Mouse (Mus musculus) liver, embryonic 15.5 days (tissue): ENCODE results near the gene Cmtr2. TPM values are rescaled to one million over a fixed set of nuclear protein-coding genes. Genes with fewer than 3 reads are reported as not detected.

Experiments used
- ATAC-seq: fragments of 200-750 bp; cut with Nextera tagmentation; 2 replicates; pipeline ENCODE4 v1.8.0; 2017; ENCODE audit warnings: moderate number of reproducible peaks, mild to moderate bottlenecking, moderate library complexity; ENCODE audit not compliant: insufficient read depth
- H3K27ac ChIP-seq: fragments of 300-500 bp; sonication (generic); replicated peaks from 2 replicates; pipeline ENCODE4 v1.5.1; 2015; ENCODE audit warnings: mild to moderate bottlenecking, inconsistent platforms
- H3K27me3 ChIP-seq: fragments of 300-500 bp; sonication (generic); 2 replicates; pipeline ENCODE4 v1.6.1; 2015; ENCODE audit warnings: mild to moderate bottlenecking, inconsistent platforms
- H3K36me3 ChIP-seq: fragments of 300-500 bp; sonication (generic); replicated peaks from 2 replicates; pipeline ENCODE4 v1.6.1; 2015; ENCODE audit warnings: moderate library complexity, mild to moderate bottlenecking, inconsistent platforms
- H3K4me1 ChIP-seq: fragments of 300-500 bp; sonication (generic); replicated peaks from 2 replicates; pipeline ENCODE4 v1.6.1; 2015; ENCODE audit warnings: inconsistent platforms
- H3K4me2 ChIP-seq: fragments of 300-500 bp; sonication (generic); 2 replicates; pipeline ENCODE4 v1.6.1; 2015; ENCODE audit warnings: moderate library complexity, mild to moderate bottlenecking, inconsistent platforms
- H3K4me3 ChIP-seq: fragments of 300-500 bp; sonication (generic); replicated peaks from 2 replicates; pipeline ENCODE4 v1.5.1; 2015; ENCODE audit warnings: mild to moderate bottlenecking, inconsistent platforms
- H3K9ac ChIP-seq: fragments of 300-500 bp; sonication (generic); 2 replicates; pipeline ENCODE4 v1.6.1; 2015; ENCODE audit warnings: moderate library complexity, mild to moderate bottlenecking, inconsistent platforms
- H3K9me3 ChIP-seq: fragments of 300-500 bp; sonication (generic); replicated peaks from 2 replicates; pipeline ENCODE4 v1.6.1; 2016; ENCODE audit warnings: inconsistent platforms
- WGBS: fragments of 180-500 bp; shearing (Covaris S2); methylation state at CpG from one replicate; pipeline ENCODE4 v1.1.7; 2015; ENCODE audit warnings: mixed read lengths; ENCODE audit not compliant: insufficient replicate concordance; 5-methylcytosine and 5-hydroxymethylcytosine counted together
- polyA plus RNA-seq: library from polyadenylated mRNA; unstranded; fragments of >200 nt; fragmentation: Nextera tagmentation; extraction: Ambion mirVana; gene quantifications from 2 replicates; pipeline ENCODE4 v1.2.1, GENCODE M21; 2015

Gene Cmtr2
- 2.9 TPM in 2 replicates for polyA plus RNA-seq

DNA sequence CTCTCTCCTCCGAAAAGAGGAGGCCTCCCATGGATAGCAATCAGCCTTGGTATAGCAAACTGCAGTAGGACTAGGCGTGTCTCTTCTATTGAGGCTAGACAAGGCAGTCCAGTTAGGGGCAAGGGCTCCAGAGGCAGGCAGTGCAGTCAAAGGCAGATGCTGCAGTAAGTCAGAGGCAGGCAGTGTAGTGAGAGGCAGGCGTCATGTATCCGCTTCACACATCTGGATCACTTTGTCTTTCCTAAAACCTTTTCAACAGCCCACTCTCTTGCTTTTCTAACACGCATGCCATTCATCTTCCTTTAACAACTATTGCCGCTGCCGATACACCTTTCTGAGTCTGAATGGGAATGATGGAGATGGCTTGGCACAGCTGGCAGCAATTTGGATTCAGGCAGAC, at the start of gene Cmtr2:
TSS of gene Cmtr2 (plus strand) at position 301 of the 400 bp plus-strand sequence.
- peaks cover 22% of the 10 kb centered on the region for H3K4me1 ChIP-seq
- H3K9me3 ChIP-seq = no peaks in the 10 kb centered on the region
- peaks cover 1% of the 10 kb centered on the region; the same call in 1 of the 2 replicates for H3K36me3 ChIP-seq
- ATAC-seq = no peak
- H3K9ac ChIP-seq = no peak within 1 kb of the TSS
- H3K27me3 ChIP-seq = no peaks in the 10 kb centered on the region
- no peak within 1 kb of the TSS for H3K4me2 ChIP-seq
- no peak within 1 kb of the TSS for H3K4me3 ChIP-seq
- WGBS = 63% methylated on average over 7 of the region's 7 CpGs
- no peak within 1 kb of the TSS for H3K27ac ChIP-seq

DNA sequence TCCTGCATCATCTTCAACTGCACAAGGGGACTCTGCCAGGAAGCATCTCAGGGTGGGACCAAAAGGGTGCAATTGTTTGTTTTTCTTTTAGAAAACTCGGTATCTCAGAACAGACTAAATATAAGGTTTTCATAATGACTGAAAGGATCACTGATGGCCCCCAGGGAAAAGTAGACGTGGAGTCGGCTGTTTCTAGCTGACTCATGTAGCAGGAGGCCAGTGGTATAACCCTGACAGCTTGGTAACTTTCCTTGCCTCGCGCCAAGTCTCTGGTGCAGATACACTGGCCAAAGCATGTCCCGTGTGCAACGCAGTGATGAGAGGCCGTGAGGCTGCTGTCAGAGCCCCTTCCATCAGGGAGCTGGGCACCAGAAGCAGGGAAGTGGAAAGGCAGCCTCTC, 49.2 kb upstream of the Cmtr2 start:
- no peak overlapping the region for H3K9ac ChIP-seq
- 58% methylated on average over 8 of the region's 8 CpGs for WGBS

DNA sequence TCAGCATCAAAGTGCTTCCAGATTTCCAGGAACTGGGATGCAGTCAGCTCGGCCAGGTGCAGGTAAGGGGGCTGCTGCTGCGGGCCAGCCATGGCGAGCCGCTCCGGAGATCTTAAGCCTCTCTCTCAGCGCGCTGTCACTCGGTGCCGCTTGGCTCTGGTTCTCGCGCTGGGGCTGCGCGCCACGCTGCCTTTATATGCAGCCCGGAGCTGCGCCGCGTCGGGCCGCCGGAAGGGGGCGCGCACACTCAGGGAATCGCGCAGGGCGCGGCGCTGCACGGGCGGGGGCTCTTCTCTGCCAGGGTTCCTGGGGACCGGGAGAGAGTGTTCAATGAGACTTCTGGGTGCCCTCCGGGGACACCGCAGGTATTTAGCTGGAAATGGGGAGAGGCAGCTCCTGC, 47.4 kb upstream of the Cmtr2 start, which contains the start of gene Calb2:
TSS of gene Calb2 (minus strand) at position 165 of the 400 bp plus-strand sequence.
- Histone ChIP-seq H3K36me3 (no peaks in the 10 kb centered on the region), H3K4me1 (no peaks in the 10 kb centered on the region), H3K4me2 (no peak within 1 kb of the TSS), H3K9me3 (no peaks in the 10 kb centered on the region), H3K4me3 (no peak within 1 kb of the TSS), H3K27me3 (peaks cover 35% of the 10 kb centered on the region), H3K27ac (no peak within 1 kb of the TSS), H3K9ac (no peak within 1 kb of the TSS)
- ATAC-seq = no peak
- 2% methylated on average over 33 of the region's 33 CpGs for WGBS

More for the DNA sequence above, 49.2 kb upstream of the Cmtr2 start:
- Histone ChIP-seq H3K4me3 (no peak overlapping the region), H3K4me1 (no peaks in the 10 kb centered on the region), H3K36me3 (no peaks in the 10 kb centered on the region), H3K9me3 (no peaks in the 10 kb centered on the region), H3K4me2 (no peak overlapping the region), H3K27me3 (peaks cover 35% of the 10 kb centered on the region), H3K27ac (no peak overlapping the region)
- no peak for ATAC-seq

DNA sequence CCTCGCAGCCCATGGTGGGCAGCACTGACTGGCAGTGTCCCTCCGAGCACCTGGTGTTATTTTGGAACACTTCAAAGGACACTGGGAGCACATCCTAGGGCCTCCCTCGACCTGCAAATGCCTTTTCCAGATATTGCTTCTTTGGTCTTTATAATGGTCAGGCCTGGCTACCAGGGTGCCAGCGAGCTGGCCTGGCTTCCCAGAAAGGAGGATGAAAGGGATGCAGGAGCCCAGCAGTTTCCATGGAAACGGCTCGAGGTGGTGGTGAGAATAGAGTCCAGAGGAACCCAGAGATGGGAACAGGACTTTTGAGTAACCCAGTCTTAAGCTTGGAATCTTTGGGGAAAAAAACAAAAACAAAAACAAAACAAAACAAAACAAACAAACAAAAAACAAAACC, 43.3 kb upstream of the Cmtr2 start:
- Histone ChIP-seq H3K27ac (no peak overlapping the region), H3K9me3 (no peaks in the 10 kb centered on the region), H3K36me3 (no peaks in the 10 kb centered on the region), H3K9ac (no peak overlapping the region), H3K4me2 (no peak overlapping the region), H3K4me3 (no peak overlapping the region), H3K4me1 (no peaks in the 10 kb centered on the region), H3K27me3 (peaks cover 32% of the 10 kb centered on the region)
- ATAC-seq = no peak
- WGBS = 44% methylated on average over 6 of the region's 6 CpGs

DNA sequence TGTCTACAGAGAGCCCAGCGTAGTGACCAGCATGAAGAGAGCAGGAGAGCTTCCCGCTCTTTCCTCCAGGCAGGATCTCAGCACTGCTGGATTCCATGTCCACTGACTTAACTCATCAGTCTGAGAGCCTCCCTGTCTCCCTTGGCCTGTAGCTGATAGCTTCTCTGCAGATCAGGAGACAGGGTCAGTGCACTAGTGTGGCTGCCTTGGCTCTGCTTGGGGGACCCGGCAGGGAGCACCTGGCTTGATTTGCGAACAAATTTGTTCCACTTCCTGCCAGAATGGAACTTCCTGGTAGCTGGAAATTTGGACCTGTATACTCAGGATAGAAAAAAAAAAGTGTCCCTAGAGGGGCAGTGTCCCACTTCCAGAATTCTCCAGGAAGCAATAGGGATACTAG, 40.6 kb upstream of the Cmtr2 start:
- H3K36me3 ChIP-seq = no peaks in the 10 kb centered on the region
- no peak overlapping the region for H3K4me2 ChIP-seq
- no peak for ATAC-seq
- H3K9me3 ChIP-seq = no peaks in the 10 kb centered on the region
- H3K27ac ChIP-seq = no peak overlapping the region
- H3K27me3 ChIP-seq = peaks cover 13% of the 10 kb centered on the region; the same call in 1 of the 2 replicates
- H3K4me1 ChIP-seq = no peaks in the 10 kb centered on the region
- no peak overlapping the region for H3K4me3 ChIP-seq
- no peak overlapping the region for H3K9ac ChIP-seq
- WGBS = 71% methylated on average over 4 of the region's 4 CpGs

DNA sequence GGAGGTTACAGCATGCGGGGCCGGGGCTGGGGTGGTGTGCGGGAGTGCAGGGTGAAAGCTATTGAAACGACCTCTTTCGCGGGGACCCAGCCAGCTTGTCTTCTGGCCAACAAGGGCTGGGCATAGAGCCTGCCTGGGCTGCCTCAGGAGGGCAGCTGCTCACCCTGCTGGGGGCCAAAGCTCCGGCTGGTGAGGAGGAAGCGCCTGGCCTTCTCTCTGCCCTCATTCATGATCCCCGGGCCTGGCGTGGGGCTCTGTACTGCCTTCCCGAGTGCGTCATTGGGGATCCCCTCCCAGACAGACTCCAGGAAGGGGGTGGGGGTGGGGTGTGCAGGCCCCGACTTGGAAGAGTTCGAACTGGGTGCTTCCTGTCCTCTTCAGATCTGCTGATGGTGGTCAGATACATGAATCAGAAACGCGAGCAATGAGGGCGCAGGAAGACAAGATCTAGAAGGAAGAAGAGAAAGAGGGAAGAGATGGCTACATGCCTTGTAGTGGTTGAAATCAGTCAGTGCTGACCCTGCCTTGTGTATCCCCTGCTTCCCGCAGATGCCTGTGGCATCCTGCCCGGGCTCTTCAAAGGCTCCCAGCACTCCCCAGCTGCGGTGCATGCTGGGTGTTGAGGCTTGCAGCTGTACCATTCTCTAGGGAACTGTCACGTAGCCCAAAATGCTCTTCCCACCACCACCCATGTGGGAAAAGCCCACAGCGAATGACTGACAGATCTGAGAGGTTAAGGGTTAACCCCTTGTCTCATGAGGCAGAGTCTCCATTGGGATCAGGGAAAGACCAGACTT, 37.9 kb upstream of the Cmtr2 start:
- WGBS = 7% methylated on average over 22 of the region's 22 CpGs
- Histone ChIP-seq H3K9me3 (no peaks in the 10 kb centered on the region), H3K4me3 (no peak overlapping the region), H3K27ac (no peak overlapping the region), H3K27me3 (peaks cover 9% of the 10 kb centered on the region; the same call in 1 of the 2 replicates), H3K4me2 (no peak overlapping the region), H3K36me3 (no peaks in the 10 kb centered on the region), H3K4me1 (no peaks in the 10 kb centered on the region), H3K9ac (no peak overlapping the region)
- ATAC-seq = no peak

DNA sequence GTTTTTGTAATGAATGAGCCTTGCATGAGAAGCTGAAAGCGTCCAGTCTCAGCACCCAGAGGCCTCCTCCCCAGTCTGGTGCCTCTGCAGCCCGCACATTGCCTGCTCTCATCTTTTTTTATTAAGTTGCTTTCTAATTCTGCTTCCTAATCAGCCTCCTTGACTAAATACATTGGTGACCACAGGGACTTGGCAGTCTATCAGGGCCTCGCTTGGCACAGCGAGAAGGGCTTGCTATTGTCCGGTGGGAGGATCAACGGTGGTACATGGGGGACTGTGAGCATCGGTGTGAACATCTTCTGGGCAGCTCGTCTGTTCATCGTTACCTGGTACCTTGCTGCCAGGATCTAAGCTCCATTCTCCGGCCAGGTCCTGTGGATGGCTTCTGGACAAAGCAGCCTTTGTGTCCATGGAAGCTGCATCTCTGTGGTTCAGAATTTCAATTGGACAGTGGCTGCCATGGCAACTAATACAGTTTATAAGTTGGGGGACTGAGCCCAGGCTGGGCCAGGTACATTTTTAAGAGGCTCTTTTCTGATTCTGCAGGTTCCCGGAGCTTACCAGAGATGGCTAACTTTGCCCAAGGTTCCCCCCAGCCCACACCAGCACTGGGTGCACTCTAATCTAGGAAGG, 32.6 kb upstream of the Cmtr2 start:
- Histone ChIP-seq H3K9ac (no peak overlapping the region), H3K9me3 (no peaks in the 10 kb centered on the region), H3K36me3 (no peaks in the 10 kb centered on the region), H3K4me3 (no peak overlapping the region), H3K27ac (no peak overlapping the region), H3K27me3 (peaks cover under 1% of the 10 kb centered on the region; the same call in 1 of the 2 replicates), H3K4me2 (no peak overlapping the region), H3K4me1 (no peaks in the 10 kb centered on the region)
- ATAC-seq = no peak
- WGBS = 75% methylated on average over 11 of the region's 11 CpGs

DNA sequence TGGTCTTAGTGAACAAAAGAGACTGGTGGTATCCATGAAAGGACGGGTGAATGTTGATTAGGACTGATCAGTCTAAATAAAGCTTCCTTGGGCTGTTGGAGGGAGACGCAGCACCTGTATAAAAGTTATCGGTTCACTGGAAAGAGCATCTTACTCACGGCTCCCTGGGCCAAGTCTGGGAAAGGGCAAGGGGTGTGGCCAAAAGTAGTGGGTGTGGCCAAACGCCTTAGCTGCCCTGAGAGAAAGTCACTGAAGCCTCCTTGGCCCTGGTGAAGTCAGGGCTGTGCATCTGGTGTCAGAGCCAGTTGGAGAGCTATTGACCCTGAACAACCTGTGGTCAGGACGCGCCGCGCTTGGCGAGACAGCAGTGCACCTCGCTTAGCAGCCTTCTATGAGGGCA, 31.7 kb upstream of the Cmtr2 start:
- Histone ChIP-seq H3K9ac (no peak overlapping the region), H3K36me3 (no peaks in the 10 kb centered on the region), H3K4me1 (no peaks in the 10 kb centered on the region), H3K9me3 (no peaks in the 10 kb centered on the region), H3K4me3 (no peak overlapping the region), H3K4me2 (no peak overlapping the region), H3K27me3 (no peaks in the 10 kb centered on the region; the same call in 1 of the 2 replicates), H3K27ac (no peak overlapping the region)
- 22% methylated on average over 11 of the region's 11 CpGs for WGBS
- ATAC-seq = no peak

DNA sequence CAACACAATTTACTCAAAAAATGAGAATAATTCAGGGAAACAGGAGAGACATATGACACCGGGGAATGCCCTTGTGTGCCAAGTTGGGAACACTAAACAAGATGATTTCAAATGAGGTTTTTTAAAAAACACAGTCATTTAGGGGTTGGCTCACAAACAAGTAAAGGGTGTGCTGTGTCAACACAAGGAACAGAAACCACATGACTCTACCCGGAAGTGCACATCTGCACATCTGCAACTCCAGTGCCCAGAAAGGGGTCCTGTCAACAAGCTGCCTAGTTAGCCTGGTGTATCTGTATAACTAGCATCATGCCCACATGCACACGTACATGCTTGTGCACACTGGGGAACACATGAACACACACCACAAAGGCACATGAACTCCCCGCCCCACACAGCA, 29.9 kb upstream of the Cmtr2 start:
- H3K4me1 ChIP-seq = no peaks in the 10 kb centered on the region
- no peak overlapping the region for H3K9ac ChIP-seq
- H3K4me2 ChIP-seq = no peak overlapping the region
- H3K27ac ChIP-seq = no peak overlapping the region
- H3K9me3 ChIP-seq = no peaks in the 10 kb centered on the region
- H3K27me3 ChIP-seq = no peaks in the 10 kb centered on the region; the same call in 1 of the 2 replicates
- 59% methylated on average over 4 of the region's 4 CpGs for WGBS
- H3K4me3 ChIP-seq = no peak overlapping the region
- no peak for ATAC-seq
- H3K36me3 ChIP-seq = no peaks in the 10 kb centered on the region

DNA sequence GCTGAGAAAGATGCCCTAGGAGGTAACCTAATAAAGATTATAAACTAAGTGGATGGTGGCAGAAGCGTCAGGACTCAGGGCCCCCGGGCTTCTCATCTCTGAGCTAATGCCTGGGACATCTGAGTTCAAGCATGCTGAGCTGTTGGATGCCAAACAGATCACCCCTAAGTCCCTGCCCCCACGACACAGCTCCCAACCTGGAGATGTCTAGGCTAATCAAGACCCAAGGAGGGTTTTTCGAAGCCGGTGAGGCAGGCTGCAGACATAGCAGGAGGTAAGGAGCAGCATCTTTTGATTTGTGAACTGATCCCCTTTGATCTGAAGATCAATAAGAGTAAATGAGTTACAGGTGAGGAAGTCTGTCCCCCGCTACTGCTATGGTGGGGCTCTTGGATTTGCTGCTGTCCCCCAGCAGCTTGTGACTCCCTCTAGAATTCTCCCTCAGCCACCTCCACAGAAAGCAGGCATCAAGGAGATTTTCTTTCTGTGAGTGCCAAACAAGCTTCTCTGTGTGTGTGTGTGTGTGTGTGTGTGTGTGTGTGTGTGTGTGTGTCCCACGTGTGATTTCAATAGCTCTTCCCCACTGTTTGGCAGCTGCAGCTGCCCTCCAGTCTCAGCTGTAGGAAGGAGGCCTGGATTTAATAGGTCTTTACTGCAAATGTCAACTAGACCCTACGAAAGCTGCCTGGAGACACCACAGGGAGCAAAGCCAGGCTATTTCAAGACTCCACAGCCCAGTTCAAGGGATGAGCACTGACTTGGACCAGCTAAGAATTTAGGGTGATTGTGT, 26.3 kb upstream of the Cmtr2 start:
- Histone ChIP-seq H3K27me3 (no peaks in the 10 kb centered on the region), H3K4me1 (no peaks in the 10 kb centered on the region), H3K4me2 (no peak overlapping the region), H3K9me3 (no peaks in the 10 kb centered on the region), H3K27ac (no peak overlapping the region), H3K4me3 (no peak overlapping the region), H3K9ac (no peak overlapping the region), H3K36me3 (no peaks in the 10 kb centered on the region)
- ATAC-seq = no peak
- WGBS = 20% methylated on average over 8 of the region's 8 CpGs

DNA sequence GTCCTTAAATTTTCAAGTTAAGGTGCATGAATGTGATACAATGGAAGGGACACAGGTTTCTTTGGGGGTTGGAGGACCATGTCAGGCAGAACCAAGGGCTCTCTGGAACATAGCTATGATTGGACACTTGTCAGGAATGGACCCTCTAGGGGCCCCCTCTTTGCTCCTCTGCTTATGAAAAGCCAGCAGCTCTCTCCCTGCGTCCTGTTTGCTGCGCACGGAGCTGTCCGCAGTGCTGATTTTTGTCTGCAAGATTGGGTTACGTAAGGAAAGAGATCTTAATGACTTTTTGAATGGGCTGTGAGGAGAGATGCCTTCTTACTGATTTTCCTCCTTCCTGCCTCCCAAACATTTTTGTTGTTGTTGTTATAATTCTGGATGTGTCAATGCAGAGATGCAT, 18.8 kb upstream of the Cmtr2 start:
- 4% methylated on average over 5 of the region's 5 CpGs for WGBS

More for the DNA sequence above, 18.8 kb upstream of the Cmtr2 start:
- no peak overlapping the region for H3K9ac ChIP-seq
- no peak overlapping the region for H3K4me3 ChIP-seq
- no peaks in the 10 kb centered on the region for H3K36me3 ChIP-seq
- no peaks in the 10 kb centered on the region for H3K9me3 ChIP-seq
- no peak overlapping the region for H3K4me2 ChIP-seq
- no peak overlapping the region for H3K27ac ChIP-seq
- no peaks in the 10 kb centered on the region for H3K27me3 ChIP-seq
- H3K4me1 ChIP-seq = no peaks in the 10 kb centered on the region
- no peak for ATAC-seq
